Mouse (Mus musculus): ENCODE data around the gene Gm49380. TPM values are rescaled to one million over a fixed set of nuclear protein-coding genes. Genes with fewer than 3 reads are reported as not detected.

Gm49380 gene
- total RNA-seq, 2 experiments from 2014 or later = 0.14 to 0.29 TPM

GRCm38 (mm10) chr9:44029580-44030236, 83.6 kb downstream of the Gm49380 start:
- DNase-seq (ENCODE audit: low spot score in 2 of 2) = no peak

GRCm38 (mm10) chr9:44024096-44024495, 89.2 kb downstream of the Gm49380 start:
- DNase-seq (ENCODE audit: low spot score in 2 of 2) = no peak

DNA sequence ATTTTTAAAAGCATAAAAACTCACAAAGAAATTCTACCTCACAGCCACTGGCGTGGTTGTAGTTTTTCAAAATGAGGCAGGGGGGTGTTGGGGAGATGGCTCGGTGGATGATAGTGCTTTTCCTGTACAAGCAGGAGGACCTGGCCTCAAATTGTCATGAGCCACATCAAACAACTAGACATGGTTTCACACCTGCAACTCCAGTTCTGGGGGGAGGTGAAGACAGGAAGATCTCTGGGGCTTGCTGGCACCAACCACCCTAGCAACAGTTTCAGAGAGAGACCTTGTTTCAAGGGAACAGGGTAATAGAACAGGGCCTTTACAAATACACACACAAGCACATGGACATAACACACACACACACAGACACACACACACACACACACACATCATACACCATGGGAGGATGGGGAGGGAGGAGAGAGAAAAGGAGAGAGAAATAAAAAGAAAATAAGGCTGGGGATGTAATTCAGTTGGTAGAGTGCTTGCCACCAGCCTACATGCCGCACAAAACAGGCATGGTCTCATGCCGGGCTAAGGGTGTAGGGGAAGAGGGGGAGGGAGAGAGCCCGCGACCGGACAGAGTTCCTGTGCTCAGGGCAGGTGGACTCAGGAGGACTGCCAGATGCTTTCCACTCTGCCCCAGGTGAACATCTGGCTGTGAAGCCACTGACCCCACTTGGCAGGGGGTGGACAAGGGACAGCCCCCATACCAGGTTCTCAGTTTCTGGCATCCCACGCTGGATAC, 91.0 kb downstream of the Gm49380 start:
- DNase-seq (ENCODE audit: low spot score in 2 of 2) = no peak

GRCm38 (mm10) chr9:44020001-44020400, 93.3 kb downstream of the Gm49380 start:
- no peak for DNase-seq (ENCODE audit: low spot score in 2 of 2)

- no peak for DNase-seq (ENCODE audit: low spot score in 2 of 2)
Measured at GRCm38 (mm10) chr9:44017846-44018245, 95.5 kb downstream of the Gm49380 start.

Other genes with a start within 250 kb of the Gm49380 start
- 100 to 1,000 TPM; 779 TPM for gene Thy1, start 70.1 kb downstream of the Gm49380 start, total RNA-seq (2021)
- 10 to 100 TPM; 60.3 to 70.8 TPM for gene Usp2, start 46.5 kb downstream of the Gm49380 start, total RNA-seq (2021)
- gene Mfrp, start 11.8 kb downstream of the Gm49380 start, total RNA-seq (2021) = 1 to 10 TPM in 1 of 2 experiments, under 1 TPM in 1; 0.33 to 8.6 TPM
- 10 to 100 TPM; 13.5 to 18.6 TPM for gene C1qtnf5, start 6.3 kb downstream of the Gm49380 start, total RNA-seq (2021)
- 10 to 100 TPM; 27.7 to 28.2 TPM for gene Rnf26, start within 50 bp of the Gm49380 start, total RNA-seq (2021)
- 10 to 100 TPM; 24.5 to 27.8 TPM for gene Mcam, start 21.0 kb upstream of the Gm49380 start, total RNA-seq (2021)
- 10 to 100 TPM; 58.1 to 62.7 TPM for gene Cbl, start 120.5 kb upstream of the Gm49380 start, total RNA-seq (2021)
- 1 to 10 TPM; 4.5 to 8.4 TPM for gene Ccdc153, start 127.2 kb upstream of the Gm49380 start, total RNA-seq (2021)
- gene Pdzd3, start 138.0 kb upstream of the Gm49380 start, total RNA-seq (2021) = 1 to 10 TPM in 1 of 2 experiments, under 1 TPM in 1; 0.88 to 1.0 TPM
- 10 to 100 TPM in 1 of 2 experiments, 1 to 10 TPM in 1; 10.0 to 12.2 TPM for gene Nlrx1, start 155.1 kb upstream of the Gm49380 start, total RNA-seq (2021)
- gene Abcg4, start 175.1 kb upstream of the Gm49380 start, total RNA-seq (2021) = 10 to 100 TPM; 69.3 to 75.8 TPM
- gene Hinfp, start 192.2 kb upstream of the Gm49380 start, total RNA-seq (2021) = 10 to 100 TPM; 26.0 to 28.5 TPM
- gene C2cd2l, start 206.8 kb upstream of the Gm49380 start, total RNA-seq (2021) = 100 to 1,000 TPM; 128 to 144 TPM
- 10 to 100 TPM; 16.2 to 16.3 TPM for gene Dpagt1, start 212.5 kb upstream of the Gm49380 start, total RNA-seq (2021)
- 10 to 100 TPM; 50.5 to 59.1 TPM for gene H2afx, start 221.2 kb upstream of the Gm49380 start, total RNA-seq (2021)
- gene Hmbs, start 230.7 kb upstream of the Gm49380 start, total RNA-seq (2021) = 10 to 100 TPM; 22.6 to 22.8 TPM
- gene Vps11, start 248.2 kb upstream of the Gm49380 start, total RNA-seq (2021) = 10 to 100 TPM; 41.8 to 46.1 TPM

All from layer of hippocampus, postnatal 14 days (tissue).